Mouse (Mus musculus): ENCODE results near the gene Ifna16.

DNA sequence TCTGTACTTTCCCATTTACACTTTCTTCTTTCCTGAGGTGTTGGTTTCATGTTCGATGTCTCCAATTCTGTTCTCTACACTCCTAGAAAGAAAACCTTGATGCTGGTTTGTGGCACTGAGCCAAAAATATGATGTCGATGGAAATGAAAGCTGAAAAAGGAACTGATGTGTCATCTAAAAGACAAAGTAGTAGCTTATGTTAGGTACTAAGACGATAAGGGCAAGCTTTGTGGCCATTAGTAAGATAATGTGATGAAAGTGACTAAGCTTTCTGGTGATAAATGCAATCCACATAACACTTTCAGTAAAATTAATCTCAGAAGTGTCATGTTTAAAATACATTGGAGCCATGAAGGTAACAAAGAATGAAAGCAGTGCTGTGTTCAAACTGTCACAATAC lies 4.6 kb upstream of the Ifna16 start:
- no peak for TF ChIP-seq POLR2A (IDR thresholded peaks at IDR 0.05; ENCODE audit: borderline replicate concordance, insufficient read depth, low read length)
- no peak for TF ChIP-seq CTCF (IDR thresholded peaks at IDR 0.05; ENCODE audit: borderline replicate concordance, insufficient read depth, low read depth, low read length)
